Mouse (Mus musculus) erythroblast, embryonic 14.5 days (primary cell): ENCODE results near the gene Il17d.

Source experiments
- GATA1 ChIP-seq: IDR thresholded peaks from 2 replicates; pipeline ENCODE4 v1.6.1; 2012; ENCODE audit warnings: low read length, inconsistent platforms, mixed read lengths
- TAL1 ChIP-seq: IDR thresholded peaks from 3 replicates; pipeline ENCODE4 v1.6.1; 2012; ENCODE audit warnings: low read length, inconsistent platforms, mixed read lengths

- TF ChIP-seq GATA1 (no peak), TAL1 (no peak)
Observed at GRCm38 (mm10) chr14:57515156-57515762, 9.3 kb upstream of the Il17d start.
